Mouse (Mus musculus) testis, postnatal 10 days (tissue): ENCODE measurements around the gene Smarca2.
"Not testable (repeated sequence)": the region's sequence is repeated elsewhere in the genome, so short reads cannot be mapped to it uniquely, and the experiment has no call there.

Experiments
- DNase-seq: peaks from one replicate; pipeline ENCODE4 v3.0.0; 2021; ENCODE audit warnings: low spot score

Gene Smarca2

DNA sequence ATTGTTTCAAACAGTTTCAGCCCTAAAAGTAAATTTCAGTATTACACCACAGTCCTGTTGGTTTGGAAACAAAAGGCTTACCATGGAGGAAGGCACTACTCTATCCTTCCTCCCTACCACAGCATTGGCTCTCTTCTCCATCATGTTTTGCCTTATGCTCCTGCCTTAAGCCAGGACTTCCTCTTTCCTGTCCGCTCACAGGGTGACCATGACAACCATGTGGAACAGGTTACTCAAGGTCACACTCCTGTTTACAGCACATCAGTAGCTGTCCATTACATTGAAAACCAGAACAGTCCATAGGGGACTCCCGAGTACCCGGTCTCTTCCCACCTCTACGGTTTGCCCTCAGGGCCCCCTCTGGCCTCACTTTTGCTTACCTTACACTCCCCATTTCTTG lies 92.3 kb downstream of the Smarca2 start:
- DNase-seq, result no peak

DNA sequence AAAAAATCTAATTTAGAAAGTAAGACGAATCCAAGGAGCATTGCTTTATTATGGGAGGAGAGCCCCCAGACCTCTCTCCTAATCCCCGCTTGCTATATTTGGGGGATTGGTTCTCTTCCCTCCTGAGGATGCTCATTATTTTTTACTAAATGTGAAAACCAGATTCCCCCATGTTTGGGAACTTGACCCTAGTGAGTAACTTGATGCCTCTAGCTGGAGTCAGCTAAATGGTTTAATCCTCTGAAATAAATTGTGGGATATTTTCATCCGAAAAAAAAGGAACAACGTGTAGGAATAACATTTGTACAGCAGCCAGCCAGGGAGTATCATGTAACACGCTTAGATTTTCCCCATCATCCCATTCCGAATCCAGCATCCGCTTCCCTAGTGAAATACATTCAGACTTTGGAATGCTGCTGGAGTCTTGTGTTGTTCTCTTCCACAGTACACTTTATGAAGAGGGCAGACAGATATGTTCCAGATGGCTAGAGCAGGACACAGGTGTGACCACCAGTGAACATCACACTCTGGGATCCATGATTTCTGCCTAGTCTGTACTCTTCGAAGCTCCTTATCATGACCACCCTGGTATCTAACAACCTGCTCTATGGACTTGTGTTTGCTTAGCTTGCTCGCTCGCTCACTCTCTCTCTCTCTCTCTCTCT lies 99.8 kb downstream of the Smarca2 start:
- no peak for DNase-seq

DNA sequence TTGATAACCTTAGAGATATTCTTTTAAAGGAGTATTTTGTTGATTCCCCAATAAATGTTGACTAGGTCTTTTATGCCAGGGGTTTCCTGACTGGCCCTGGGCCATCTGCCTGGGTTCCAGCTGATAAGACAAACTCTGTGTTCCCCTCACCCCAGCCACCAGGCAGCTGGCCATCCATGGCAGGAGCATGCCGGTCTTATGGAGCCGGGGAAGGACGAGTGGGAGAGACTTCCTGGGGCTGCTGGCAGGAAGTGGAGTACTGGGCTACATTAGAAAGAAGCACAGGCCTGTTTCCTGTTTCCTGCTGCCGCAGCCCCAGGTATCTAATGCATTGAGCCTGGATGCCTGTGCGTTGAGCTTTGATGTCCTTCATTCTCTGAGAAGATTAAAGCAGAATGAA lies 102.1 kb downstream of the Smarca2 start:
- no peak for DNase-seq

DNA sequence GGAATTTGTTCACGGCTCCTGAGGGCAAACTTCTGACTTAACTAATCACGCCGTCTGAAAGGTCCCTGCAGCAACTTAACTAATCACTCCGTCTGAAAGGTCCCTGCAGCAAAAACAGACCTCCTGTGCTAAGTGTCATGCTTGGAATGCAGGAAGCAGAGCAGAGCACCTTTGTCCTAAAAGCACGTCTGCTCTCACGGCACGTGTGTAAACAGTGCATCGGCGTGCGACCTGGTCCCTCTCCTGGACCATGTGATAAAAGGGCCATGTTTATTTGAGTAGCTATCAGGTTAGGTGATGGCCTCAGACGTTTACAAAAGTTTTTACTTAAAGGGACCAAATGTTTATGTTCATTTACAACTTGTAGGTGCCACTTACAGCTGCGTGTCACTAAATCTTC lies 104.2 kb downstream of the Smarca2 start:
- DNase-seq, result no peak

DNA sequence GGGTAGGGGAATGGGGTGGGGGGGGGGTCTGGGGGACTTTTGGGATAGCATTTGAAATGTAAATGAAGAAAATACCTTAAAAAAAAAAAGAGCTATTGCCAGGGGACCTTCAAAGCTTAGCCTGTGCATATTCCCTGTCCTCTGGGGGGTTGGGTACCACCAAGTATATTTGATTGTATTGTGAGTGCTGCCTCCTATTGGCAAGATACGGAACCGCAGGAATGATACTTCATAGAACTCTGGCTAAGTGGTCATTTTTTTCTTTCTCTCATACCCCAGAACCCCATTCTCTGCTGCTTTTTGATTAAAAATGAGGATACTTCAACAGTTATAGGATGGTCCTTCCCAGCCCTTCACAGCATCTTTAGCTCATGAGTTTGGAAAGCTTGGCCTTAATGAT lies 106.4 kb downstream of the Smarca2 start:
- peak; percentile 59 for DNase-seq

DNA sequence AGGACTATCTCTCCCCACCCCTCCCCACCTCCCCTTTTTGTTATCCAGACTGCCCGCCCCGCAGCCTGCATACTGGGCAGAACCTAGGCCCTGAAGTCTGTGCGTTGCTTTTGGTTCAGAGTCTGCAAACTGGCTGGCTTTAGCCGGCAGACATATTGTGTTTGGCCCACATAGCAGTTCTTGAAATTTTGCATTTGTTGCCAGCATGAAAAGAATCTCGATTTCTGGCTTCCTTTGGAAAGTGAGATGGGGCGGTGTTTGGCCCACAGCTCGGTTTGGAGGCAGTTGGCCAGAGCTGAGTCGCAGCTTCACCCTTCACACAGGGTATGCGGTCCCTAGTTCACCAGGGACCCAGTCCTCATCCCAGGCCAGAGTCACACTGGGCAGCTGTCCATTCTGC lies 111.4 kb downstream of the Smarca2 start:
- no peak for DNase-seq

DNA sequence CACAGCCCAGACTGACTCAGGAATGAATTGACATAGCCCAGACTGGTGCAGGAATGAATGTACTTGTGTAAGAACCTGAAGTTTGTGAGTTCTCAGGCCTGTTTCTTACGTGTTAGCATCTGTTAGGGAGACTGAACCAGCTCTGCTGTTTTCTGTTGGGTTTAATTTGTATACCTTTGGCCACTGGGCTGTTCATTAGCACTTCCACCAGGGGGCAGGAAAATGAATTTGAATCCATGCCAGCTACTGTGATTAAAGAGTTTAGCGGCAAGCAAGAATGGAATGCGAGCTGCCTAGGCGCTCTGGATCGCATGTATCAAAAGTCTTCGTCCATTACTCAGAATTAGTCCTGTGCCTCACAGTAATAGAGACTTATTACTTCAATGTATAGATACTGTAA lies 113.4 kb downstream of the Smarca2 start:
- DNase-seq, result peak; percentile 76

DNA sequence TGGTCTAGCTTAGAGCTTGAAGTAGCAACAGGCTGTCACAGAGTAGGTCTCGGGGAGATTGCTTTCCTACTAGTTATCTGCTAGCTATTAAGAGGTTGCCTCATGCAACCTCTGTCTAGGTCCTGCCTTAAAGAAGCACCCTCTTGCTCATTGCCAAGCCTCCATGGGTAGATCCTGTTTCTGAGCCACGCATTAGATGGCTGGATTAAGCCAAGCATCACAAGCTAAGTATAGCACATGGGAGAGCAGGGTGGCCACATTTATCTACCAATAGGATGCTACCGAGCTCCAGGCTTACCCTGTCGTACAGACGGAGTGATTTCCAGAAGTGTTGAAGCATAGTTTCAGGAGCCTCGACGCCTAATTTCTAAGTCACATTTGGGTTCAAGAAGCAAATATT lies 114.3 kb downstream of the Smarca2 start:
- DNase-seq, result no peak

DNA sequence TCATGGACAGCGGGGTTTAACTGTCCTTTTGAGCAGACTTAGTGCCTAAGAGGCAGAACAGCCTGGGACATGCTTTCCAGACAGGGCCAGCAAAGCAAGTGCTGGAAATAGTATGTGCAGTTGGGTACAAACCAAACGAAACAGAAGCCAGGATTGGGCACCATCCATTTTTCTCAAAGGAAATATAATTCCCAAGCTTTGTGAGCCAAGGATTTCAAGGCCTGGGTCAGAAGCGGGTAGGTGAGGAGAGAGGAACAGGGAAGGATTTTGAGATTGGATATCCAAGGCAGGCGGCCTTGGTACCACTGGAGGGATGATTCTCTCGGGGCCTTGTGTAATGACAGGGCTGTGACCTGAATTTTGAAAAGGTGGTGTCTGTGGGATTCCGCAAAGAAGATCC lies 116.9 kb downstream of the Smarca2 start:
- no peak for DNase-seq

DNA sequence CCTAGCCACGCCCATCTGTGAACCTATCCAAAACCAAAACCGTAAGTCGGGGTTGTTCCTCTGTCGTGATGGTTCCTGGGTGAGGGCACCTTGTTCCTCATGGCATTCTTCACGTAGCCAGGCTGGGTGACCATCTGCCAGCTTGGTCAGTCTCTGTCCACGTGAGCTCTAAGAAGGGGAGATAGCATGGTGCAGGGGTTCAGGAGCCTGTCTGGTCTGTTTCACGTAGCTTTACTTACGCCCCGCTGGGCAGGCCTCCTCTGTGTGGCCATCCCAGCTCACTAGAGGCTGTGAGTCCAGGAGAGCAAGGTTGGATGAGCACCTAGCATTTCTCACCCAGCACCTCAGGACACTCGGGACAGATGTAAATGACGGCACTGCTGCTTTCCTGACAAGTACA lies 119.0 kb downstream of the Smarca2 start:
- DNase-seq, result no peak

DNA sequence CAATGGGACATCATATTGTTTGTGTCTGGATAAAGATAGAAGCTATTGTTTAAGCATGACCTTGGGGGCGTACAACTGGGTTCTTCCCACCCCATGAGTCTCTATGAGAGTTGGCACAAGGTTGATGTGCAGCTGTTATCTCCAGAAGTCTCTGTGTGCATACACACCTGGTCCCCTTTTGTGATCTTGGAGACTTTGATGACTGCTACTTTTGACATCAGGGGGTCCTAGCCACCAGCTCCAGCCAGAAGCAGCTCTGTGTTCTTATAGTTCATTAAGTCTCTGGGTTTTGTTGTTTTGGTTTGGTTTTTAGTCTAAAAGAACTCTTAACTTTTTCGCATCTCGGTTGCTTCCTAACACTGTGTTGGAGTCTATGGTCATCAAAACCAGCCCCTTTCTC lies 119.8 kb downstream of the Smarca2 start:
- DNase-seq, result no peak

DNA sequence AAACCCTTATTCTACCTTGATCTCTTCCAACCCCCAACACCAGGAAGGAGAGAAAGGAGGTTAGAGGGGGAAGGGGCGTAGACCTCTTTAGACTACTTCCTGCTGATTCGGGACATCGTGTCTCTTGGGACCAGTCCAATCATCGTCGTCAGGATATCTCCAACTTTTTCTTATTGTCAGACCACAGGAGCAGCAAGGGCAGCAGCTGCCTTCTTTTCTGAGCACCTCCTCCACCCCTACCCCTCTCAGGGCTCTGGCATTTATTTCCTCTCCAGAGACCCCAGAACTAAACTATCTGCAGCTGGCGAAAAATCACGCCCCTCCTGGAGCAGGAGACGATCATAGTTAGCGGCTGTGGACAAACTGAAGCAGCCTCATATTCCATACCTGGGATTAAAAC lies 122.9 kb downstream of the Smarca2 start:
- peak; percentile 32 for DNase-seq

DNA sequence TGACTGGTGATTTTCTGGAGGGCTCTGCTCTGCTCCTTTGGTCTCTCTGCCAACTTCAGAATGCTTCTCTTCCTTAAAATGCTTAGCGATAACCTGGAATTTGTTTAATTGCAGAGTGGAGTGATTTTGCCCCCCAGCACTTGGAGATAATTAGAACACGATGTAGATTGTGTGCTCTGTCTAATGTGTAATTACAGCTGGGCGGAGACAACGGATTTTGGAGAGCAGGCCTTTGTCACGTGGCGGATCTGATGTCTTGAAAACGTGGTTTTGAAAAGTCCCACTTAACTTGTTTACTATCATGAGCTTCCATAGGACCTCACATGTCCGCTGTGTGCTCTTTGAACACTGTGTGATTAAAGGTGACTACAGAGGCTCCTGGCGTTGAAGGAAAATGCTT lies 125.6 kb downstream of the Smarca2 start:
- no peak for DNase-seq

DNA sequence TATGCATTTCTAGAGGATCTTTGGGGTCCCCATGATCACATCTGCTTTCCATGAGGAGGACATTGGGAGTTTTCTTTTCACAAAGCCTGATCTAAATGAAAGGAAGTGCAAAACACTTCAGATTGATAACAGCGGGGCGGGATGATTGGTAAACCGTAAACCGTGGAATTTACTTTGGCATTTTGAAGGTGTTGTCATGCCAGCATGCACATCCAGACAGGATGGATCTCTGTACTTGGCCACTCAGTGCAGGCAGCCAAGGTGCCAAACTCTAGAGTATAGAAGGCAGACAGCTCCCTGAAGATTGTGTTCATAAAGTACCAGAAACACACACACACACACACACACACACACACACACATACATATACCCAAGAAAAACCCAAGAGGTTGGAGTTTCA lies 126.3 kb downstream of the Smarca2 start:
- no peak for DNase-seq

DNA sequence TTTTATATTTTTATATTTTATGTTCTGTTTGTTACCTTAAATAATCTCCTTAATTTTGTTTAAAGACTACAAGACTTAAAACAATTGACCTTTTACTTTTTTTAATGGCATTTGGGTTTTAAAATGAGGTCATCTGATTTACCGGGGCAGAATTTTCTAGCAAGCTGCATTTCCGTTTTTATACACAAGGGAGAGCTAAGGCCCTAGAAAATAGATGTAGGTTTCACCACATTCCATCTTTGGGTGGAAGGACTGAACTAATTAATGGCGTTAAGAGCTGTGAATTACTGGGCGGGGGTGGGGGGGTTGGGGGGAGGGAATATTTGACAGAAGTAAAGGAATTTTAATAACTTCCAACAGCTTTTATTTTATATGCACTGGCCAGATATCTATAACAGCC lies 127.0 kb downstream of the Smarca2 start:
- no peak for DNase-seq

DNA sequence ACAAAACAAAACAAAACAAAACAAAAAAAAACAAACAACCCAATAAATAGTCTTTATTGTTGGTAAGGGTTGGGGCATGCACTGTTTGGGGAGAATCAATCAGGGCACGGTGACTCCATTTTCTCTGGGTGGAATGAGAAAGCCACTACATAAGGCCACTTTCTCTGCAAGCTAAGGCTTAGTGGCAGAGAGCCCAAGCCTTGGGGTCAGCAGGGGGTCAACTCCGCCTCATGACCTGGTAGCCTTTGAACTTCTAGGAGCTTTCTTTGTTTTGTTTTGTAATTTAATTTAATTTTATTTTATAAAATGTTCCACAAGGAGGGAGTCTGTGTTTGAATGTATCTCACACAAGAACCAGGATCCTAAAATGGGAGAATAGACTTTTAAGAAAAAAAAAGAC lies 128.2 kb downstream of the Smarca2 start:
- no peak for DNase-seq

DNA sequence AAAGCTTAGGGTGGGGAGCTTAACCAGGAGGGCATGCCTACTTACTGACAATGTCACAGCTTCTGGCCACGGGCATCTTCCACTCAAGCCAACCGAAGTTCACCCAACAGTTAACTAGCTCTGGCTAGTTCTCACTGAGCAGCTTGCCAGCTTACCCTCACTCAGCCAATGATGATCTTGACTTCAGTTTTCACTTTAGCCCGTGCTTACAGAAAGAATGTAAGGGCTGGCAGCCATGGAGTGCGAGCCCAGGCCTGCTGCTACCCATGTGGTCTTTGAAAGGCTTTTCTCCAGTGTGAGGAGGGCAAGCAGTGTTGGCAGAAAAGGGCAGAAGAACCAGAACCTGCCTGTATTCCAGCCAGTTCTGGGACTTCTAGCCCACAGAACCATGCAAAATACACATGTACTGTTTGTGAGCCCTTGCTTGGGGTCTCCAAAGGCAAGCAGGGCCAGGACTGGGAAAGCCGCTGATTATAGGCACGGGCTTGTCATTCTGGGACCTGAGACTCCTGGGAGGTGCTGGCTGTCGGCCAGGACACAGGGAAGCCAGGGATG lies 128.8 kb downstream of the Smarca2 start:
- DNase-seq, result no peak

DNA sequence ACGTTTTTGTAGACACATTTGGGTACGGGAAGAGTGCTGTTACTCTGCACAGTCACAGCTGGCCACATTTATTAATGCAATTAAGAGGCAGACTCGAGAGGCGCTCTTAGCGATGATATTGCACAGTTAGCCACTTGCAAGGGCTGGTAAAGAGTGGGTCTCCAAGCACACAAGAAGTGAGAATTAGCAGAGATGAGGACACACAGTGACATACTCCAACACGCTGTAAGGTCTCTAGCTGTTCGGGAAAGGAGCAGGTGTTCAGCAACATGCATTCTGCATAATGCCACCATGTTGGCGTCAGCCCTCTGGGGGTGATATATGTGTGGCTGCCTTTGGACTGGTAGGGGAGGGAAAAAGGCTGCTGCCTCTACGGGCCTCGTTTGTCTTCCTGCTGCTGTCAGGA lies 129.9 kb downstream of the Smarca2 start:
- no peak for DNase-seq

DNA sequence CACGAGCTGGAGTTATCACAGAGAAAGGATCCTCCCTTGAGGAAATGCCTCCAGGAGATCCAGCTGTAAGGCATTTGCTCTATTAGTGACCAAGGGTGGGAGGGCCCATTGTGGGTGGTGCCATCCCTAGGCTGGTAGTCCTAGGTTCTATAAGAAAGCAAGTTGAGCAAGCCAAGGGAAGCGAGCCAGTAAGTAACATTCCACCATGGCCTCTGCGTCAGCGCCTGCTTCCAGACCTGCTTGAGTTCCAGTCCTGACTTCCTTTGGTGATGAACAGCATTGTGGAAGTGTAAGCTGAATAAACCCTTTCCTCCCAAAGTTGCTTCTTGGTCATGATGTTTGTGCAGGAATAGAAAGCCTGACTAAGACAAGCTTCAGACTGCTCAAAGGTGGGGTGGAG lies 140.2 kb downstream of the Smarca2 start:
- not testable (repeated sequence) for DNase-seq

DNA sequence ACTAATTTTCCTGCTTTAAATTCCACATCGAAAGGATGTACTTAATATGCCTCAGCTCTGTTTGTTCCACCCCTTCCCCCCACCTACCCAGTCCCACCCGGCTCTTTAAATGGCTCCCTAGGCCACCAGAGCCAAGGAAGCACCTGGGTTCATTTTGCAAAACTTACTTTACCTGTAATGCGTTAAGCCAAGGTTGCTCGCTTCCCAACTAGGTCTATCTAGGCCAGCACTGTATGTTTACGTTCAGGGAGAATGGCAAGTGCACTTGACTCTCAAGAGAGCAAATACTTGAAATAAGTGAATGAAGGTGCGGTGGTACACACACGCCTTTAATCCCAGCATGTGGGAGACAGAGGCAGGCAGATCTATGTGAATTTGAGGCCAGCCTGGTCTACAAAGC lies 140.7 kb downstream of the Smarca2 start:
- DNase-seq, result no peak

DNA sequence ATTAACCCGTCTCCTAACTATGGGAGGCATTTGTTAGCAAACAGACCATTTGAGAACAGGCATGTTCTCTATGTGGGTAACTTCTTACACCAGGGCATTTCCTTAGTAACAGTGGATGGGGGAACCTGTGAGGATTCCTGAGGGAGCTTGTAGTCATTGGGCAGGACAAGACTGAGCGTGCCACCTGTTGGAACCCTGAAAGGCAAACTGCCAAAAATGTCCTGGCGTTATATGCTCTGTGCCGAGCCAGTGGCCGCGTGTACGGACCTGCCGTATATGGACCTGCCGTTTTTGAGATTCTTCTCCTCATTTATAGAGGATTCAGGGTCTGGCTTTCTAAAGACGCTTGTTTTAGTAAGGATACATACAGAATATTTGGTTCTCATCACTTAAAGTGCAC lies 141.4 kb downstream of the Smarca2 start:
- DNase-seq, result no peak

DNA sequence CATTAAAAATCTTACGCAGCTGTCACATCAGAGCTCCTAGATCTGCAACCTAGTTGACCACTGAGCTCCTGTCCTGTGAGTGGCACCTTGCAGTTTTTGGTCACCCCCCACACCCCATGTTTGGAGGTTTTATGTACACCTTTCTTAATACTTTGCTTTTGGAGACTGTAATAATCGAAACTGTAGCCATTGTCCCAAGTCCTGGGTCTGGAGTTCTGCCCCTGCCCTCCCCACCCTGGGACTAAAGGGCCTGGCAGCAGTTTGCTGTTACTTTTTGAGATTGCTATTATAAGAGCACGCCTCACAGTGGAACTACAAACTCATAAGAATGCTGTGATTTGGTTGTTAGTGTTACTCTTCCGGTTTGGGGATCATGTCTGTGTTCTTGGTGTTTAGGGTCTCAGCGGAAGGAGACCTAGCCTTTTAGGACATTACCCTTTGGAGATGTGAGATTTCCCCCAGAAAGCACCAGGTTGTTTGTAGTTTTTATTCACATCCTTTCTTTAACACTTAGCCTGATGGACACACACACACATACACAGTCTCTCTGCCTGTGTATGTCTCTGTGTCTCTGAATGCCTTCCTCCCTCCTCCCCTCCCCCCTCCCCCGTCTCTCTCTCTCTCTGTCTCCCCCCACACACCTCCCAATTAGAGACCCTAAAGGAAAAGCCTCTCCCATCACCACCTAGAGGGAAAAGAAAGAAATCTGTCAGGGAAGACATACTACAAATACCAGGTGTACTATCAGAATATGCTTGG lies 142.0 kb downstream of the Smarca2 start:
- no peak for DNase-seq
